26 mouse cellular contexts compared by ENCODE assay signal in the genomic region with DNA sequence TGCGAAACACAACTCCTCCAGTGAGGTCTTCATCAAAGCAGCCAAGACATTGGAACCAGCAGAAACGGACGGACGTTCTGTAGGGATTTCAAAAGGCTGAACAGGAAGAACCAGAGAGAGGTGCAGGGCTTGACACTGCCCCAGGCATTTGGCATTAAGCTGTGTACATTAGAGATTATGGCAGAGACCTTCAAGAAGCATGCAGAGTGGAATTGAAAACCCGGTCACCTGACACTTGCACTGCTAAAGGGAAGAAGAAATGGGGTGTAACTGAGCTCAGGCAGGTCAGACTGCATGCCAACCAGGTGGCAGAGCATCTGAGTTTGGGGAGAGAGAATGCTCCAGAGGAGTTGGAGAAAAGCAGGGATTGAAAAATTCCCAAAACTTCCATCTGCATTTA. TPM values are rescaled to one million over a fixed set of nuclear protein-coding genes. Genes with fewer than 3 reads are reported as not detected.
DNase-seq lines count a peak whose midpoint lies in the region; ATAC-seq lines count a peak whose summit lies in the region.
"Had no signal": no experiment of that assay in that cellular context is flagged by ENCODE, and none has a peak within 500 bp of the region (broad histone marks: within the 10 kb centered on the region; RNA-seq: fewer than 3 reads in every experiment).

No protein-coding gene starts in this region.

- H3K4me3 ChIP-seq in embryonic facial prominence, embryonic 14.5 days (ENCODE audit: low read depth, low read length) = no peak overlapping the region
- H3K4me3 ChIP-seq in embryonic facial prominence, embryonic 10.5 days = no peak overlapping the region

- H3K4me2 ChIP-seq in embryonic facial prominence, embryonic 14.5 days (ENCODE audit: low read depth, low read length) = no peak overlapping the region

- WGBS in embryonic facial prominence, embryonic 14.5 days = 63% methylated on average over 5 of the region's 5 CpGs
- WGBS in embryonic facial prominence, embryonic 10.5 days = 58% methylated on average over 5 of the region's 5 CpGs

- H3K27me3 ChIP-seq in embryonic facial prominence, embryonic 14.5 days (replicated peaks; ENCODE audit: control insufficient read depth, insufficient read depth, low read length) = no peaks in the 10 kb centered on the region
- H3K27me3 ChIP-seq in embryonic facial prominence, embryonic 10.5 days (replicated peaks; ENCODE audit: low read depth, poor library complexity, severe bottlenecking) = no peaks in the 10 kb centered on the region
- H3K27me3 ChIP-seq: CH12.LX, Patski had no signal

- H3K9me3 ChIP-seq in embryonic facial prominence, embryonic 14.5 days (ENCODE audit: control insufficient read depth, low read length) = no peaks in the 10 kb centered on the region
- no peaks in the 10 kb centered on the region for H3K9me3 ChIP-seq in embryonic facial prominence, embryonic 10.5 days
- H3K9me3 ChIP-seq: G1E had no signal

- H3K4me1 ChIP-seq in embryonic facial prominence, embryonic 14.5 days (ENCODE audit: control insufficient read depth, insufficient read depth, low read length) = peaks cover 12% of the 10 kb centered on the region
- H3K4me1 ChIP-seq in embryonic facial prominence, embryonic 10.5 days = peaks cover 26% of the 10 kb centered on the region

- peak; percentile 72; the same call in 1 of the 2 replicates for ATAC-seq in embryonic facial prominence, embryonic 14.5 days (ENCODE audit: low read depth)
- no peak for ATAC-seq in megakaryocyte progenitor cell, adult 5-6 weeks (replicated peaks; ENCODE audit: poor library complexity)
- ATAC-seq: activated CD4-positive, CD25-positive, alpha-beta regulatory T cell, adult 4 months; CD4-positive, CD25-positive, alpha-beta regulatory T cell, adult 4 months; Patski had no signal

- peak; percentile 6 for DNase-seq in embryo, embryonic 10 days (ENCODE audit: low spot score)
- no peak for DNase-seq in embryo, embryonic 11 days
- DNase-seq in embryonic facial prominence, embryonic 14.5 days (ENCODE audit: low spot score) = peak; percentile 73
- no peak for DNase-seq in embryonic facial prominence, embryonic 10.5 days (ENCODE audit: low spot score)
- peak; percentile 40 for DNase-seq in fat pad, adult 2 months (ENCODE audit: extremely low read depth, low read depth, low spot score)
- DNase-seq: adrenal gland, adult 2 months; adrenal gland, adult 8-10 months; adrenal gland, postnatal 10 days; adrenal gland, postnatal 14 days; adrenal gland, postnatal 25 days; adrenal gland, postnatal 36 days; B cell, adult 2 months; cerebellum, adult 11 months; cerebellum, adult 11-12 months; cerebellum, adult 18-20 months had no signal

- no peaks in the 10 kb centered on the region for H3K36me3 ChIP-seq in embryonic facial prominence, embryonic 14.5 days (ENCODE audit: control insufficient read depth, insufficient read depth, low read length)
- H3K36me3 ChIP-seq in embryonic facial prominence, embryonic 10.5 days (replicated peaks) = no peaks in the 10 kb centered on the region
- H3K36me3 ChIP-seq: G1E had no signal

- H3K27ac ChIP-seq in embryonic facial prominence, embryonic 14.5 days (replicated peaks; ENCODE audit: low read depth, low read length) = no peak overlapping the region
- no peak overlapping the region for H3K27ac ChIP-seq in embryonic facial prominence, embryonic 10.5 days (replicated peaks)

- no peak overlapping the region for H3K9ac ChIP-seq in embryonic facial prominence, embryonic 14.5 days (ENCODE audit: low read depth, low read length)

RNA-seq across cellular contexts. Expression of gene Gm47996, which starts 45.5 kb away (rescaled TPM):
- not detected in 2 replicates for polyA plus RNA-seq in embryonic facial prominence, embryonic 14.5 days (2014; fragmentation: Nextera tagmentation; extraction: Ambion mirVana)
- polyA plus RNA-seq in embryonic facial prominence, embryonic 10.5 days (2016; fragmentation: Nextera tagmentation; extraction: Ambion mirVana) = 0.33 TPM in 1 of 2 replicates, not detected in the other
- total RNA-seq in megakaryocyte progenitor cell, adult 5-6 weeks (2015) = not detected in 2 replicates
- total RNA-seq in megakaryocyte progenitor cell, adult 5-6 weeks (2017) = not detected in 2 replicates
- total RNA-seq: adrenal gland, adult 18-20 months; adrenal gland, adult 2 months; adrenal gland, adult 8-10 months; adrenal gland, postnatal 10 days; adrenal gland, postnatal 14 days; adrenal gland, postnatal 25 days; adrenal gland, postnatal 36 days; adrenal gland, postnatal 4 days; CH12.LX; MEL had no signal
- polyA plus RNA-seq: activated CD4-positive, CD25-positive, alpha-beta regulatory T cell, adult 4 months; adrenal gland, adult 2 months; C2C12; CD4-positive, CD25-positive, alpha-beta regulatory T cell, adult 4 months; Patski had no signal

RNA-seq across cellular contexts. Expression of gene 3110040M04Rik, which starts 51.5 kb away (rescaled TPM):
- polyA plus RNA-seq in embryonic facial prominence, embryonic 14.5 days (2014; fragmentation: Nextera tagmentation; extraction: Ambion mirVana) = not detected in 2 replicates
- not detected in 2 replicates for polyA plus RNA-seq in embryonic facial prominence, embryonic 10.5 days (2016; fragmentation: Nextera tagmentation; extraction: Ambion mirVana)
- not detected in 2 replicates for total RNA-seq in megakaryocyte progenitor cell, adult 5-6 weeks (2015)
- total RNA-seq in megakaryocyte progenitor cell, adult 5-6 weeks (2017) = 1.3 TPM in 1 of 2 replicates, not detected in the other
- total RNA-seq: adrenal gland, adult 18-20 months; adrenal gland, adult 2 months; adrenal gland, adult 8-10 months; adrenal gland, postnatal 10 days; adrenal gland, postnatal 14 days; adrenal gland, postnatal 25 days; adrenal gland, postnatal 36 days; adrenal gland, postnatal 4 days; CH12.LX had no signal
- polyA plus RNA-seq: activated CD4-positive, CD25-positive, alpha-beta regulatory T cell, adult 4 months; adrenal gland, adult 2 months; brain, embryonic 14.5 days; C2C12; CD4-positive, CD25-positive, alpha-beta regulatory T cell, adult 4 months; Patski had no signal

RNA-seq across cellular contexts. Expression of gene Gm47995, which starts 57.2 kb away (rescaled TPM):
- 0.25 TPM in 1 of 2 replicates, not detected in the other for polyA plus RNA-seq in embryonic facial prominence, embryonic 14.5 days (2014; fragmentation: Nextera tagmentation; extraction: Ambion mirVana)
- not detected in 2 replicates for polyA plus RNA-seq in embryonic facial prominence, embryonic 10.5 days (2016; fragmentation: Nextera tagmentation; extraction: Ambion mirVana)
- total RNA-seq in megakaryocyte progenitor cell, adult 5-6 weeks (2015) = not detected in 2 replicates
- not detected in 2 replicates for total RNA-seq in megakaryocyte progenitor cell, adult 5-6 weeks (2017)
- total RNA-seq: adrenal gland, adult 18-20 months; adrenal gland, adult 2 months; adrenal gland, adult 8-10 months; adrenal gland, postnatal 10 days; adrenal gland, postnatal 14 days; adrenal gland, postnatal 25 days; adrenal gland, postnatal 36 days; adrenal gland, postnatal 4 days; CH12.LX; MEL had no signal
- polyA plus RNA-seq: activated CD4-positive, CD25-positive, alpha-beta regulatory T cell, adult 4 months; adrenal gland, adult 2 months; brain, embryonic 14.5 days; CD4-positive, CD25-positive, alpha-beta regulatory T cell, adult 4 months; Patski had no signal

Comparison
In these comparisons a context has a peak if more than half of its experiments do, and no peak if none do; other contexts are left out.
1. DNase-seq: peak in embryo, embryonic 10 days (single experiment), embryonic facial prominence, embryonic 14.5 days (single experiment) and fat pad, adult 2 months (single experiment); none in embryo, embryonic 11 days (single experiment) and embryonic facial prominence, embryonic 10.5 days (single experiment).